Mouse (Mus musculus): ENCODE results near the gene Gm44503. TPM values are rescaled to one million over a fixed set of nuclear protein-coding genes. Genes with fewer than 3 reads are reported as not detected.

The Gm44503 gene
- polyA plus RNA-seq, 1 experiment, result 0.01 TPM

DNA sequence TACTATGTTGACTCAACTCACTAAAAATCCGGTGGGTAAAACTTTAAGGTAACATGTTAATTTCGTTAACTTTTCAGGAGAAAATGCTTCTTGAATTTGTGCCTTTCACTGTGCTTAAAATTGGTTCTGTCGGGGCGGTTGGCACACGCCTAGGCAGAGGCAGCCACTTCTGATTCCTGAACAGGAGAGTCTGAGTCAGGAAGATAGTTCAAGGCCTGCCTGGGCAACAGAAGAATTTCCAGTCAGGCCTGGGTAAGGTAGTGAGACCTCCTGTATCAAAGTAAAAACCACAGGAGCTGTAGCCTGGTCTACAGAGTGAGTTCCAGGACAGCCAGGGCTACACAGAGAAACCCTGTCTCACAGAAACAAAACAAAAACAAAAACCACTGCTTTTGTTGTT, 33.9 kb downstream of the Gm44503 start:
- Histone ChIP-seq H3K27me3 (ENCODE audit: control insufficient read depth, insufficient read depth, insufficient read length) (no peaks in the 10 kb centered on the region), H3K4me2 (ENCODE audit: low read depth) (no peak overlapping the region), H3K36me3 (ENCODE audit: control insufficient read depth, insufficient read depth) (no peaks in the 10 kb centered on the region), H3ac (ENCODE audit: control insufficient read depth, insufficient read length) (no peak overlapping the region), H3K4me3 (no peak overlapping the region), H3K79me2 (ENCODE audit: control insufficient read depth, insufficient read depth) (no peaks in the 10 kb centered on the region)
- no peak for TF ChIP-seq SRF (IDR thresholded peaks at IDR 0.05; ENCODE audit: control insufficient read depth, insufficient read length, low read depth)
- no peak for TF ChIP-seq REST (IDR thresholded peaks at IDR 0.05; ENCODE audit: insufficient read depth, insufficient read length)
- no peak for TF ChIP-seq TCF12 (IDR thresholded peaks at IDR 0.05; ENCODE audit: insufficient read depth, poor library complexity, severe bottlenecking)
- TF ChIP-seq CEBPB (IDR thresholded peaks at IDR 0.05; ENCODE audit: insufficient read depth, poor library complexity, severe bottlenecking), result no peak
- TF ChIP-seq MAX (IDR thresholded peaks at IDR 0.05; ENCODE audit: low read depth), result no peak
- TF ChIP-seq POLR2A (IDR thresholded peaks at IDR 0.05; ENCODE audit: insufficient read length, low read depth), result no peak
- TF ChIP-seq MYOG (IDR thresholded peaks at IDR 0.05; ENCODE audit: control insufficient read depth in 1 of 3, insufficient read depth in 1 of 3, insufficient read length in 2 of 3, low read depth in 2 of 3), result no peak
- no peak for TF ChIP-seq MYOD1 (IDR thresholded peaks at IDR 0.05; ENCODE audit: control insufficient read depth in 1 of 3, insufficient read length in 2 of 3, low read depth in 2 of 3)
- TF ChIP-seq POLR2AphosphoS2 (IDR thresholded peaks at IDR 0.05; ENCODE audit: insufficient read length, low read depth), result no peak
- no peak for TF ChIP-seq TCF3 (IDR thresholded peaks at IDR 0.05; ENCODE audit: insufficient read length, low read depth)
- no peak for TF ChIP-seq USF1 (IDR thresholded peaks at IDR 0.05; ENCODE audit: low read depth)
- TF ChIP-seq E2F4 (IDR thresholded peaks at IDR 0.05; ENCODE audit: insufficient read depth), result no peak

DNA sequence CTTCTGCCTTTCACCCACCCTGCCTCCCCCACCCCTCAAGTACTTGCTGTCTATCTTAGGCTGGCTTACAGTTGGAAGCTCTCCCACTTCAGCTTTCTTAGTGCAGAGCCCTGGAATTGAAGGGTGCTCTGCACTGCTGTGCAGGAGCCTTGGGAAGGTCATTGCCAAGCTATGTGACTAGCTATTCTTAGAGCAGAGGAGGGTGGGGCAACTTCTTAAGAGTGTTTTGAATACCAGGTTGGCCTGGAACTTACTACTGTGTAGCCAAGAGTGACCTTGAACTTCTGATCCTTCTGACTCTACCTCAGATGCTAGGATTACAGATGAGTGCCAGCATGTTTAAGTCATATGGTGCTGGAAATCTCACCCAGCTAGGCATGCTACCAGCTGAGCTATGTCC, 37.5 kb downstream of the Gm44503 start:
- H3K4me3 ChIP-seq, result no peak overlapping the region
- no peaks in the 10 kb centered on the region for H3K36me3 ChIP-seq (ENCODE audit: control insufficient read depth, insufficient read depth)
- H3K27me3 ChIP-seq (ENCODE audit: control insufficient read depth, insufficient read depth, insufficient read length), result no peaks in the 10 kb centered on the region
- TF ChIP-seq MYOG (IDR thresholded peaks at IDR 0.05; ENCODE audit: control insufficient read depth in 1 of 3, insufficient read depth in 1 of 3, insufficient read length in 2 of 3, low read depth in 2 of 3), result no peak
- TF ChIP-seq TCF12 (IDR thresholded peaks at IDR 0.05; ENCODE audit: insufficient read depth, poor library complexity, severe bottlenecking), result no peak
- TF ChIP-seq REST (IDR thresholded peaks at IDR 0.05; ENCODE audit: insufficient read depth, insufficient read length), result no peak
- TF ChIP-seq POLR2A (IDR thresholded peaks at IDR 0.05; ENCODE audit: insufficient read length, low read depth), result no peak
- H3ac ChIP-seq (ENCODE audit: control insufficient read depth, insufficient read length), result no peak overlapping the region
- H3K4me2 ChIP-seq (ENCODE audit: low read depth), result no peak overlapping the region
- no peaks in the 10 kb centered on the region for H3K79me2 ChIP-seq (ENCODE audit: control insufficient read depth, insufficient read depth)

DNA sequence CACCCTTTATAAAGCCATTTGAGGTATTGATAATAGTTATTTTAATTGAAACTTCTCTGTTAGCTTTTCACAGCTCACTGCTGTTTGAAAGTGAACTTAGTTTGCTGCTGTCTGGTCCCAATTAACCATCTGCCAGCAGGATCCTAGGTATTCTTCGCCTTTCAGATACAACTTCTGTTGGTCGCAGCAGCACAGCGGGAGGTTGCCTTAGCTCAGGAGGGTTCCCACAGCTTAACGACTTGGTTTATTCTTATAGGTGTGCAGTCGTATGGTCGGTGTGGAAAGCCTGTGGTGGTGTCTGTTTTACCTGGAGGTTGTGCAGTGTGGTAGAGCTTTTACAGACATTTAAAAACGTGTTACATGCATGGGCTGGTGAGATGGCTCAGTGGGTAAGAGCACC, 38.2 kb downstream of the Gm44503 start:
- no peak overlapping the region for H3ac ChIP-seq (ENCODE audit: control insufficient read depth, insufficient read length)
- no peaks in the 10 kb centered on the region for H3K27me3 ChIP-seq (ENCODE audit: control insufficient read depth, insufficient read depth, insufficient read length)
- H3K79me2 ChIP-seq (ENCODE audit: control insufficient read depth, insufficient read depth), result no peaks in the 10 kb centered on the region
- no peaks in the 10 kb centered on the region for H3K36me3 ChIP-seq (ENCODE audit: control insufficient read depth, insufficient read depth)
- no peak overlapping the region for H3K4me3 ChIP-seq
- no peak for TF ChIP-seq MYOG (IDR thresholded peaks at IDR 0.05; ENCODE audit: control insufficient read depth in 1 of 3, insufficient read depth in 1 of 3, insufficient read length in 2 of 3, low read depth in 2 of 3)
- TF ChIP-seq USF1 (IDR thresholded peaks at IDR 0.05; ENCODE audit: low read depth), result no peak
- no peak for TF ChIP-seq POLR2AphosphoS2 (IDR thresholded peaks at IDR 0.05; ENCODE audit: insufficient read length, low read depth)
- TF ChIP-seq TCF3 (IDR thresholded peaks at IDR 0.05; ENCODE audit: insufficient read length, low read depth), result no peak
- TF ChIP-seq TCF12 (IDR thresholded peaks at IDR 0.05; ENCODE audit: insufficient read depth, poor library complexity, severe bottlenecking), result no peak
- TF ChIP-seq REST (IDR thresholded peaks at IDR 0.05; ENCODE audit: insufficient read depth, insufficient read length), result no peak
- no peak for TF ChIP-seq MAX (IDR thresholded peaks at IDR 0.05; ENCODE audit: low read depth)
- no peak for TF ChIP-seq MYOD1 (IDR thresholded peaks at IDR 0.05; ENCODE audit: control insufficient read depth in 1 of 3, insufficient read length in 2 of 3, low read depth in 2 of 3)
- no peak for TF ChIP-seq POLR2A (IDR thresholded peaks at IDR 0.05; ENCODE audit: insufficient read length, low read depth)
- TF ChIP-seq CEBPB (IDR thresholded peaks at IDR 0.05; ENCODE audit: insufficient read depth, poor library complexity, severe bottlenecking), result no peak
- no peak for TF ChIP-seq SRF (IDR thresholded peaks at IDR 0.05; ENCODE audit: control insufficient read depth, insufficient read length, low read depth)
- H3K4me2 ChIP-seq (ENCODE audit: low read depth), result no peak overlapping the region

DNA sequence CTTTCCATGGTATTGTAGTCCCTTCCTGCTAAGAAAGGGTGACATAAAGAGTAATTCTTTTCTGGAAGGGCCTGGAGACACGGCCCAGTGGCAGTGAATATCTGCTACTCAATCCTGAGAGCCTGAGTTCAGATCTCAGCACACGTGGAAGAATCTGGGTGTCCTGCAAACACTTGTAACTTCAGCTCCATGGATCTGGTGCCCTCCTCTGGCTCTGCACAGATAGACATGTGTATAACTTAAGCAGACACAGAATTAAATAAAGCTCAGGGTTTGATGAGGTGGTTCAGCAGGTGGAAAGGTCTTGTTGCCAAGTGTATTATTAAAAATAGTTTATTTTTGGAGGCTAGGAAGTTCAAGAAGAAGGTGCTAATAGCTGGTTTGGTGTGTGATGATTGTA, 41.8 kb downstream of the Gm44503 start:
- Histone ChIP-seq H3K4me2 (ENCODE audit: low read depth) (no peak overlapping the region), H3K36me3 (ENCODE audit: control insufficient read depth, insufficient read depth) (no peaks in the 10 kb centered on the region), H3K4me3 (no peak overlapping the region), H3ac (ENCODE audit: control insufficient read depth, insufficient read length) (no peak overlapping the region), H3K27me3 (ENCODE audit: control insufficient read depth, insufficient read depth, insufficient read length) (no peaks in the 10 kb centered on the region), H3K79me2 (ENCODE audit: control insufficient read depth, insufficient read depth) (no peaks in the 10 kb centered on the region)
- TF ChIP-seq E2F4 (IDR thresholded peaks at IDR 0.05; ENCODE audit: insufficient read depth) (no peak), MYOG (IDR thresholded peaks at IDR 0.05; ENCODE audit: control insufficient read depth in 1 of 3, insufficient read depth in 1 of 3, insufficient read length in 2 of 3, low read depth in 2 of 3) (no peak), SRF (IDR thresholded peaks at IDR 0.05; ENCODE audit: control insufficient read depth, insufficient read length, low read depth) (no peak), REST (IDR thresholded peaks at IDR 0.05; ENCODE audit: insufficient read depth, insufficient read length) (no peak), USF1 (IDR thresholded peaks at IDR 0.05; ENCODE audit: low read depth) (no peak), TCF3 (IDR thresholded peaks at IDR 0.05; ENCODE audit: insufficient read length, low read depth) (no peak), MYOD1 (IDR thresholded peaks at IDR 0.05; ENCODE audit: control insufficient read depth in 1 of 3, insufficient read length in 2 of 3, low read depth in 2 of 3) (no peak), CEBPB (IDR thresholded peaks at IDR 0.05; ENCODE audit: insufficient read depth, poor library complexity, severe bottlenecking) (no peak), POLR2A (IDR thresholded peaks at IDR 0.05; ENCODE audit: insufficient read length, low read depth) (no peak), MAX (IDR thresholded peaks at IDR 0.05; ENCODE audit: low read depth) (no peak), POLR2AphosphoS2 (IDR thresholded peaks at IDR 0.05; ENCODE audit: insufficient read length, low read depth) (no peak), TCF12 (IDR thresholded peaks at IDR 0.05; ENCODE audit: insufficient read depth, poor library complexity, severe bottlenecking) (no peak)

Measured in myocyte (in vitro differentiated cells).